Mouse (Mus musculus): ENCODE results near the gene Camkmt. TPM values are rescaled to one million over a fixed set of nuclear protein-coding genes. Genes with fewer than 3 reads are reported as not detected.

Gene Camkmt
- polyA plus RNA-seq, 1 experiment from 2014 or later = 20.2 TPM

GRCm38 (mm10) chr17:85063560-85063959, 26.8 kb upstream of the Camkmt start:
- Histone ChIP-seq H3K27me3 (replicated peaks; ENCODE audit: control insufficient read depth, insufficient read depth, low read length) (no peaks in the 10 kb centered on the region), H3K4me1 (replicated peaks; ENCODE audit: control insufficient read depth, insufficient read depth, low read length) (no peaks in the 10 kb centered on the region), H3K4me3 (replicated peaks; ENCODE audit: low read length) (no peak overlapping the region), H3K9ac (replicated peaks; ENCODE audit: low read depth, low read length) (no peak overlapping the region), H3K9me3 (ENCODE audit: control insufficient read depth, low read length) (no peaks in the 10 kb centered on the region), H3K4me2 (ENCODE audit: low read length) (no peak overlapping the region), H3K36me3 (ENCODE audit: control insufficient read depth, insufficient read depth) (peaks cover 17% of the 10 kb centered on the region), H3K27ac (ENCODE audit: low read length) (no peak overlapping the region)
- 94% methylated on average over 7 of the region's 7 CpGs for WGBS
- no peak for ATAC-seq

GRCm38 (mm10) chr17:85067331-85067730, 23.0 kb upstream of the Camkmt start:
- H3K4me2 ChIP-seq (ENCODE audit: low read length) = no peak overlapping the region
- no peak overlapping the region for H3K9ac ChIP-seq (replicated peaks; ENCODE audit: low read depth, low read length)
- no peaks in the 10 kb centered on the region for H3K4me1 ChIP-seq (replicated peaks; ENCODE audit: control insufficient read depth, insufficient read depth, low read length)
- H3K9me3 ChIP-seq (ENCODE audit: control insufficient read depth, low read length) = no peaks in the 10 kb centered on the region
- H3K4me3 ChIP-seq (replicated peaks; ENCODE audit: low read length) = no peak overlapping the region
- no peaks in the 10 kb centered on the region for H3K27me3 ChIP-seq (replicated peaks; ENCODE audit: control insufficient read depth, insufficient read depth, low read length)
- ATAC-seq = no peak
- 87% methylated on average over 7 of the region's 7 CpGs for WGBS
- no peak overlapping the region for H3K27ac ChIP-seq (ENCODE audit: low read length)
- peaks cover 32% of the 10 kb centered on the region for H3K36me3 ChIP-seq (ENCODE audit: control insufficient read depth, insufficient read depth)

- H3K4me2 ChIP-seq (ENCODE audit: low read length) = no peak overlapping the region
- H3K4me1 ChIP-seq (replicated peaks; ENCODE audit: control insufficient read depth, insufficient read depth, low read length) = peaks cover 7% of the 10 kb centered on the region
- no peaks in the 10 kb centered on the region for H3K27me3 ChIP-seq (replicated peaks; ENCODE audit: control insufficient read depth, insufficient read depth, low read length)
- H3K27ac ChIP-seq (ENCODE audit: low read length) = no peak overlapping the region
- H3K9ac ChIP-seq (replicated peaks; ENCODE audit: low read depth, low read length) = no peak overlapping the region
- 87% methylated on average over 6 of the region's 6 CpGs for WGBS
- no peak for ATAC-seq
- H3K9me3 ChIP-seq (ENCODE audit: control insufficient read depth, low read length) = no peaks in the 10 kb centered on the region
- peaks cover 31% of the 10 kb centered on the region for H3K36me3 ChIP-seq (ENCODE audit: control insufficient read depth, insufficient read depth)
- H3K4me3 ChIP-seq (replicated peaks; ENCODE audit: low read length) = no peak overlapping the region
Observed at GRCm38 (mm10) chr17:85070658-85071057, 19.7 kb upstream of the Camkmt start.

GRCm38 (mm10) chr17:85071088-85071775, 19.1 kb upstream of the Camkmt start:
- H3K27me3 ChIP-seq (replicated peaks; ENCODE audit: control insufficient read depth, insufficient read depth, low read length) = no peaks in the 10 kb centered on the region
- H3K4me2 ChIP-seq (ENCODE audit: low read length) = no peak overlapping the region
- 84% methylated on average over 8 of the region's 8 CpGs for WGBS
- peaks cover 34% of the 10 kb centered on the region for H3K36me3 ChIP-seq (ENCODE audit: control insufficient read depth, insufficient read depth)
- no peaks in the 10 kb centered on the region for H3K9me3 ChIP-seq (ENCODE audit: control insufficient read depth, low read length)
- H3K4me1 ChIP-seq (replicated peaks; ENCODE audit: control insufficient read depth, insufficient read depth, low read length) = peaks cover 7% of the 10 kb centered on the region
- no peak overlapping the region for H3K4me3 ChIP-seq (replicated peaks; ENCODE audit: low read length)
- no peak for ATAC-seq
- H3K9ac ChIP-seq (replicated peaks; ENCODE audit: low read depth, low read length) = no peak overlapping the region
- no peak overlapping the region for H3K27ac ChIP-seq (ENCODE audit: low read length)

GRCm38 (mm10) chr17:85072383-85072782, 18.0 kb upstream of the Camkmt start:
- Histone ChIP-seq H3K4me3 (replicated peaks; ENCODE audit: low read length) (no peak overlapping the region), H3K9ac (replicated peaks; ENCODE audit: low read depth, low read length) (no peak overlapping the region), H3K27ac (ENCODE audit: low read length) (no peak overlapping the region), H3K9me3 (ENCODE audit: control insufficient read depth, low read length) (no peaks in the 10 kb centered on the region), H3K27me3 (replicated peaks; ENCODE audit: control insufficient read depth, insufficient read depth, low read length) (no peaks in the 10 kb centered on the region), H3K36me3 (ENCODE audit: control insufficient read depth, insufficient read depth) (peaks cover 36% of the 10 kb centered on the region), H3K4me1 (replicated peaks; ENCODE audit: control insufficient read depth, insufficient read depth, low read length) (peaks cover 7% of the 10 kb centered on the region), H3K4me2 (ENCODE audit: low read length) (no peak overlapping the region)
- ATAC-seq = peak; percentile 54
- WGBS = 8% methylated on average over 11 of the region's 11 CpGs

GRCm38 (mm10) chr17:85073214-85073613, 17.1 kb upstream of the Camkmt start:
- H3K4me3 ChIP-seq (replicated peaks; ENCODE audit: low read length) = no peak overlapping the region
- ATAC-seq = no peak

GRCm38 (mm10) chr17:85074083-85074482, 16.3 kb upstream of the Camkmt start:
- no peak overlapping the region for H3K4me2 ChIP-seq (ENCODE audit: low read length)
- peaks cover 38% of the 10 kb centered on the region for H3K36me3 ChIP-seq (ENCODE audit: control insufficient read depth, insufficient read depth)
- H3K27ac ChIP-seq (ENCODE audit: low read length) = no peak overlapping the region
- ATAC-seq = no peak
- peaks cover 7% of the 10 kb centered on the region for H3K4me1 ChIP-seq (replicated peaks; ENCODE audit: control insufficient read depth, insufficient read depth, low read length)
- H3K27me3 ChIP-seq (replicated peaks; ENCODE audit: control insufficient read depth, insufficient read depth, low read length) = no peaks in the 10 kb centered on the region
- H3K9ac ChIP-seq (replicated peaks; ENCODE audit: low read depth, low read length) = no peak overlapping the region
- 91% methylated on average over 4 of the region's 4 CpGs for WGBS
- H3K9me3 ChIP-seq (ENCODE audit: control insufficient read depth, low read length) = no peaks in the 10 kb centered on the region
- H3K4me3 ChIP-seq (replicated peaks; ENCODE audit: low read length) = no peak overlapping the region

More at GRCm38 (mm10) chr17:85073214-85073613, 17.1 kb upstream of the Camkmt start:
- peaks cover 7% of the 10 kb centered on the region for H3K4me1 ChIP-seq (replicated peaks; ENCODE audit: control insufficient read depth, insufficient read depth, low read length)
- no peak overlapping the region for H3K27ac ChIP-seq (ENCODE audit: low read length)
- H3K4me2 ChIP-seq (ENCODE audit: low read length) = no peak overlapping the region
- WGBS = 30% methylated on average over 7 of the region's 7 CpGs
- H3K9ac ChIP-seq (replicated peaks; ENCODE audit: low read depth, low read length) = no peak overlapping the region
- H3K36me3 ChIP-seq (ENCODE audit: control insufficient read depth, insufficient read depth) = peaks cover 41% of the 10 kb centered on the region
- no peaks in the 10 kb centered on the region for H3K27me3 ChIP-seq (replicated peaks; ENCODE audit: control insufficient read depth, insufficient read depth, low read length)
- no peaks in the 10 kb centered on the region for H3K9me3 ChIP-seq (ENCODE audit: control insufficient read depth, low read length)

- 81% methylated on average over 3 of the region's 3 CpGs for WGBS
- H3K4me3 ChIP-seq (replicated peaks; ENCODE audit: low read length) = no peak overlapping the region
- no peaks in the 10 kb centered on the region for H3K27me3 ChIP-seq (replicated peaks; ENCODE audit: control insufficient read depth, insufficient read depth, low read length)
- H3K4me1 ChIP-seq (replicated peaks; ENCODE audit: control insufficient read depth, insufficient read depth, low read length) = no peaks in the 10 kb centered on the region
- H3K9ac ChIP-seq (replicated peaks; ENCODE audit: low read depth, low read length) = no peak overlapping the region
- H3K9me3 ChIP-seq (ENCODE audit: control insufficient read depth, low read length) = no peaks in the 10 kb centered on the region
- H3K36me3 ChIP-seq (ENCODE audit: control insufficient read depth, insufficient read depth) = peaks cover 29% of the 10 kb centered on the region
- H3K4me2 ChIP-seq (ENCODE audit: low read length) = no peak overlapping the region
- ATAC-seq = no peak
- no peak overlapping the region for H3K27ac ChIP-seq (ENCODE audit: low read length)
Observed at GRCm38 (mm10) chr17:85079276-85079675, 11.1 kb upstream of the Camkmt start.

- Histone ChIP-seq H3K9me3 (ENCODE audit: control insufficient read depth, low read length) (no peaks in the 10 kb centered on the region), H3K27me3 (replicated peaks; ENCODE audit: control insufficient read depth, insufficient read depth, low read length) (no peaks in the 10 kb centered on the region), H3K9ac (replicated peaks; ENCODE audit: low read depth, low read length) (no peak overlapping the region), H3K4me1 (replicated peaks; ENCODE audit: control insufficient read depth, insufficient read depth, low read length) (no peaks in the 10 kb centered on the region), H3K4me2 (ENCODE audit: low read length) (no peak overlapping the region), H3K36me3 (ENCODE audit: control insufficient read depth, insufficient read depth) (peaks cover 24% of the 10 kb centered on the region), H3K4me3 (replicated peaks; ENCODE audit: low read length) (no peak overlapping the region), H3K27ac (ENCODE audit: low read length) (no peak overlapping the region)
- 96% methylated on average over 11 of the region's 11 CpGs for WGBS
- no peak for ATAC-seq
Observed at GRCm38 (mm10) chr17:85080781-85081180, 9.6 kb upstream of the Camkmt start.

GRCm38 (mm10) chr17:85085335-85085734, 5.0 kb upstream of the Camkmt start:
- Histone ChIP-seq H3K4me2 (ENCODE audit: low read length) (no peak overlapping the region), H3K4me1 (replicated peaks; ENCODE audit: control insufficient read depth, insufficient read depth, low read length) (peaks cover 9% of the 10 kb centered on the region), H3K36me3 (ENCODE audit: control insufficient read depth, insufficient read depth) (no peaks in the 10 kb centered on the region; the same call in none of the 2 replicates), H3K27ac (ENCODE audit: low read length) (no peak overlapping the region), H3K9me3 (ENCODE audit: control insufficient read depth, low read length) (no peaks in the 10 kb centered on the region), H3K4me3 (replicated peaks; ENCODE audit: low read length) (no peak overlapping the region), H3K27me3 (replicated peaks; ENCODE audit: control insufficient read depth, insufficient read depth, low read length) (no peaks in the 10 kb centered on the region), H3K9ac (replicated peaks; ENCODE audit: low read depth, low read length) (no peak overlapping the region)
- 92% methylated on average over 2 of the region's 2 CpGs for WGBS
- no peak for ATAC-seq
